Mouse (Mus musculus): ENCODE results near the gene Zfp108. TPM values are rescaled to one million over a fixed set of nuclear protein-coding genes. Genes with fewer than 3 reads are reported as not detected.

Gene Zfp108
- polyA plus RNA-seq, 1 experiment from 2014 or later, result 1.3 TPM

- peaks cover 44% of the 10 kb centered on the region for H3K36me3 ChIP-seq (ENCODE audit: control insufficient read depth, insufficient read depth, low read length)
- DNase-seq (ENCODE audit: low spot score) (no peak), ATAC-seq (replicated peaks; ENCODE audit: low FRiP score) (no peak)
- no peak overlapping the region for H3K9ac ChIP-seq (ENCODE audit: low read depth, low read length)
- WGBS, result 88% methylated on average over 27 of the region's 27 CpGs
- no peaks in the 10 kb centered on the region for H3K27me3 ChIP-seq (replicated peaks; ENCODE audit: control insufficient read depth, insufficient read depth, low read length)
- H3K4me2 ChIP-seq, result no peak overlapping the region
- H3K4me3 ChIP-seq (ENCODE audit: low read depth, low read length), result no peak overlapping the region
- H3K27ac ChIP-seq (ENCODE audit: low read depth, low read length), result no peak overlapping the region
- H3K9me3 ChIP-seq (ENCODE audit: control insufficient read depth, low read length), result no peaks in the 10 kb centered on the region
- H3K4me1 ChIP-seq (replicated peaks; ENCODE audit: control insufficient read depth, insufficient read depth, low read length), result no peaks in the 10 kb centered on the region
These were observed 36.9 kb downstream of the Zfp108 start for GRCm38 (mm10) chr7:24291387-24292090.

- no peak overlapping the region for H3K9ac ChIP-seq (ENCODE audit: low read depth, low read length)
- no peak overlapping the region for H3K4me3 ChIP-seq (ENCODE audit: low read depth, low read length)
- no peaks in the 10 kb centered on the region for H3K27me3 ChIP-seq (replicated peaks; ENCODE audit: control insufficient read depth, insufficient read depth, low read length)
- peak; percentile 32; the same call in 1 of the 2 replicates for ATAC-seq (replicated peaks; ENCODE audit: low FRiP score)
- H3K4me1 ChIP-seq (replicated peaks; ENCODE audit: control insufficient read depth, insufficient read depth, low read length), result 0 out of 2 replicates have a peak, but pooled peaks cover 1% of the 10 kb centered on the region
- WGBS, result 78% methylated on average over 12 of the region's 12 CpGs
- no peaks in the 10 kb centered on the region for H3K9me3 ChIP-seq (ENCODE audit: control insufficient read depth, low read length)
- peaks cover 44% of the 10 kb centered on the region for H3K36me3 ChIP-seq (ENCODE audit: control insufficient read depth, insufficient read depth, low read length)
- DNase-seq (ENCODE audit: low spot score), result no peak
- no peak overlapping the region for H3K27ac ChIP-seq (ENCODE audit: low read depth, low read length)
- no peak overlapping the region for H3K4me2 ChIP-seq
These were observed 38.7 kb downstream of the Zfp108 start for GRCm38 (mm10) chr7:24293061-24293851.

- Histone ChIP-seq H3K36me3 (ENCODE audit: control insufficient read depth, insufficient read depth, low read length) (peaks cover 41% of the 10 kb centered on the region), H3K9ac (ENCODE audit: low read depth, low read length) (no peak overlapping the region), H3K4me2 (no peak overlapping the region), H3K27me3 (replicated peaks; ENCODE audit: control insufficient read depth, insufficient read depth, low read length) (no peaks in the 10 kb centered on the region), H3K4me1 (replicated peaks; ENCODE audit: control insufficient read depth, insufficient read depth, low read length) (0 out of 2 replicates have a peak, but pooled peaks cover 3% of the 10 kb centered on the region), H3K9me3 (ENCODE audit: control insufficient read depth, low read length) (no peaks in the 10 kb centered on the region), H3K27ac (ENCODE audit: low read depth, low read length) (no peak overlapping the region), H3K4me3 (ENCODE audit: low read depth, low read length) (no peak overlapping the region)
- DNase-seq (ENCODE audit: low spot score) (no peak), ATAC-seq (replicated peaks; ENCODE audit: low FRiP score) (no peak)
- 92% methylated on average over 4 of the region's 4 CpGs for WGBS
These were observed 40.2 kb downstream of the Zfp108 start for GRCm38 (mm10) chr7:24294763-24295162.

GRCm38 (mm10) chr7:24295376-24295775 lies 40.8 kb downstream of the Zfp108 start:
- no peak overlapping the region for H3K27ac ChIP-seq (ENCODE audit: low read depth, low read length)
- H3K9ac ChIP-seq (ENCODE audit: low read depth, low read length), result no peak overlapping the region
- ATAC-seq (replicated peaks; ENCODE audit: low FRiP score) (no peak), DNase-seq (ENCODE audit: low spot score) (no peak)
- H3K4me3 ChIP-seq (ENCODE audit: low read depth, low read length), result no peak overlapping the region
- no peaks in the 10 kb centered on the region for H3K9me3 ChIP-seq (ENCODE audit: control insufficient read depth, low read length)
- 93% methylated on average over 7 of the region's 7 CpGs for WGBS
- H3K4me2 ChIP-seq, result no peak overlapping the region
- no peaks in the 10 kb centered on the region for H3K27me3 ChIP-seq (replicated peaks; ENCODE audit: control insufficient read depth, insufficient read depth, low read length)
- H3K4me1 ChIP-seq (replicated peaks; ENCODE audit: control insufficient read depth, insufficient read depth, low read length), result 0 out of 2 replicates have a peak, but pooled peaks cover 6% of the 10 kb centered on the region
- peaks cover 38% of the 10 kb centered on the region for H3K36me3 ChIP-seq (ENCODE audit: control insufficient read depth, insufficient read depth, low read length)

- DNase-seq (ENCODE audit: low spot score), result no peak
- Histone ChIP-seq H3K4me1 (replicated peaks; ENCODE audit: control insufficient read depth, insufficient read depth, low read length) (0 out of 2 replicates have a peak, but pooled peaks cover 9% of the 10 kb centered on the region), H3K27ac (ENCODE audit: low read depth, low read length) (no peak overlapping the region), H3K27me3 (replicated peaks; ENCODE audit: control insufficient read depth, insufficient read depth, low read length) (no peaks in the 10 kb centered on the region), H3K9ac (ENCODE audit: low read depth, low read length) (no peak overlapping the region), H3K4me3 (ENCODE audit: low read depth, low read length) (no peak overlapping the region), H3K9me3 (ENCODE audit: control insufficient read depth, low read length) (no peaks in the 10 kb centered on the region), H3K4me2 (no peak overlapping the region), H3K36me3 (ENCODE audit: control insufficient read depth, insufficient read depth, low read length) (peaks cover 32% of the 10 kb centered on the region)
- 88% methylated on average over 7 of the region's 7 CpGs for WGBS
- ATAC-seq (replicated peaks; ENCODE audit: low FRiP score), result no peak
These were observed 41.8 kb downstream of the Zfp108 start for GRCm38 (mm10) chr7:24296386-24296785.

GRCm38 (mm10) chr7:24297361-24298095 lies 42.9 kb downstream of the Zfp108 start:
- WGBS, result 89% methylated on average over 15 of the region's 15 CpGs
- Histone ChIP-seq H3K9ac (ENCODE audit: low read depth, low read length) (no peak overlapping the region), H3K4me2 (peak overlapping the region; percentile 78), H3K4me3 (ENCODE audit: low read depth, low read length) (no peak overlapping the region), H3K27ac (ENCODE audit: low read depth, low read length) (no peak overlapping the region), H3K4me1 (replicated peaks; ENCODE audit: control insufficient read depth, insufficient read depth, low read length) (0 out of 2 replicates have a peak, but pooled peaks cover 9% of the 10 kb centered on the region), H3K9me3 (ENCODE audit: control insufficient read depth, low read length) (no peaks in the 10 kb centered on the region), H3K27me3 (replicated peaks; ENCODE audit: control insufficient read depth, insufficient read depth, low read length) (no peaks in the 10 kb centered on the region), H3K36me3 (ENCODE audit: control insufficient read depth, insufficient read depth, low read length) (peaks cover 24% of the 10 kb centered on the region)
- ATAC-seq (replicated peaks; ENCODE audit: low FRiP score) (no peak), DNase-seq (ENCODE audit: low spot score) (no peak)

- WGBS, result 1% methylated on average over 12 of the region's 12 CpGs
- Histone ChIP-seq H3K4me1 (replicated peaks; ENCODE audit: control insufficient read depth, insufficient read depth, low read length) (0 out of 2 replicates have a peak, but pooled peaks cover 9% of the 10 kb centered on the region), H3K9me3 (ENCODE audit: control insufficient read depth, low read length) (no peaks in the 10 kb centered on the region), H3K27me3 (replicated peaks; ENCODE audit: control insufficient read depth, insufficient read depth, low read length) (no peaks in the 10 kb centered on the region), H3K4me3 (ENCODE audit: low read depth, low read length) (peak overlapping the region; percentile 65), H3K27ac (ENCODE audit: low read depth, low read length) (peak overlapping the region; percentile 75), H3K9ac (ENCODE audit: low read depth, low read length) (peak overlapping the region; percentile 65), H3K4me2 (peak overlapping the region; percentile 78), H3K36me3 (ENCODE audit: control insufficient read depth, insufficient read depth, low read length) (peaks cover 27% of the 10 kb centered on the region)
- DNase-seq (ENCODE audit: low spot score), result peak; percentile 38
- no peak for ATAC-seq (replicated peaks; ENCODE audit: low FRiP score)
These were observed 44.0 kb downstream of the Zfp108 start for GRCm38 (mm10) chr7:24298635-24298972.

GRCm38 (mm10) chr7:24298973-24299708 lies 44.5 kb downstream of the Zfp108 start:
- Histone ChIP-seq H3K9ac (ENCODE audit: low read depth, low read length) (peak overlapping the region; percentile 65), H3K4me2 (peak overlapping the region; percentile 78), H3K9me3 (ENCODE audit: control insufficient read depth, low read length) (no peaks in the 10 kb centered on the region), H3K27ac (ENCODE audit: low read depth, low read length) (peak overlapping the region; percentile 75), H3K4me1 (replicated peaks; ENCODE audit: control insufficient read depth, insufficient read depth, low read length) (0 out of 2 replicates have a peak, but pooled peaks cover 9% of the 10 kb centered on the region), H3K4me3 (ENCODE audit: low read depth, low read length) (peak overlapping the region; percentile 65), H3K27me3 (replicated peaks; ENCODE audit: control insufficient read depth, insufficient read depth, low read length) (no peaks in the 10 kb centered on the region), H3K36me3 (ENCODE audit: control insufficient read depth, insufficient read depth, low read length) (peaks cover 26% of the 10 kb centered on the region)
- DNase-seq (ENCODE audit: low spot score) (peak; percentile 79), ATAC-seq (replicated peaks; ENCODE audit: low FRiP score) (peak; percentile 83)
- under 1% methylated on average over 44 of the region's 47 CpGs for WGBS

All from liver, embryonic 11.5 days (tissue).